Mouse (Mus musculus) hindbrain, embryonic 13.5 days (tissue): ENCODE measurements around the gene Spire2. TPM values are rescaled to one million over a fixed set of nuclear protein-coding genes. Genes with fewer than 3 reads are reported as not detected.
A peak's percentile ranks its signal among the peaks of the same experiment; 100 is the strongest.

Experiments
- ATAC-seq: fragments of 200-750 bp; cut with Nextera tagmentation; 2 replicates; pipeline ENCODE4 v1.8.0; 2017; ENCODE audit warnings: moderate TSS enrichment; ENCODE audit not compliant: low FRiP score
- H3K27ac ChIP-seq: fragments of 300-500 bp; sonication (generic); 2 replicates; pipeline ENCODE4 v1.5.1; 2015; ENCODE audit warnings: inconsistent platforms, mild to moderate bottlenecking, moderate library complexity
- H3K27me3 ChIP-seq: fragments of 300-500 bp; sonication (generic); 2 replicates; pipeline ENCODE4 v1.6.1; 2015; ENCODE audit warnings: mild to moderate bottlenecking, inconsistent platforms
- H3K36me3 ChIP-seq: fragments of 300-500 bp; sonication (generic); 2 replicates; pipeline ENCODE4 v1.6.1; 2015; ENCODE audit warnings: mild to moderate bottlenecking, inconsistent platforms
- H3K4me1 ChIP-seq: fragments of 300-500 bp; sonication (generic); replicated peaks from 2 replicates; pipeline ENCODE4 v1.6.1; 2015; ENCODE audit warnings: inconsistent platforms
- H3K4me2 ChIP-seq: fragments of 300-500 bp; sonication (generic); 2 replicates; pipeline ENCODE4 v1.6.1; 2015; ENCODE audit warnings: inconsistent platforms, mild to moderate bottlenecking, moderate library complexity
- H3K4me3 ChIP-seq: fragments of 300-500 bp; sonication (generic); 2 replicates; pipeline ENCODE4 v1.5.1; 2015; ENCODE audit warnings: mild to moderate bottlenecking, inconsistent platforms
- H3K9ac ChIP-seq: fragments of 300-500 bp; sonication (generic); 2 replicates; pipeline ENCODE4 v1.6.1; 2015; ENCODE audit warnings: mild to moderate bottlenecking, inconsistent platforms
- H3K9me3 ChIP-seq: fragments of 300-500 bp; sonication (generic); 2 replicates; pipeline ENCODE4 v1.6.1; 2016; ENCODE audit warnings: inconsistent platforms
- WGBS: fragments of 180-500 bp; shearing (Covaris S2); methylation state at CpG from one replicate; pipeline ENCODE4 v1.1.7; 2015; 5-methylcytosine and 5-hydroxymethylcytosine counted together
- polyA plus RNA-seq: library from polyadenylated mRNA; unstranded; fragments of >200 nt; fragmentation: Nextera tagmentation; extraction: Ambion mirVana; gene quantifications from 2 replicates; pipeline ENCODE4 v1.2.1, GENCODE M21; 2015

Spire2 gene
- polyA plus RNA-seq, 1 experiment from 2014 or later: 39.6 TPM

DNA sequence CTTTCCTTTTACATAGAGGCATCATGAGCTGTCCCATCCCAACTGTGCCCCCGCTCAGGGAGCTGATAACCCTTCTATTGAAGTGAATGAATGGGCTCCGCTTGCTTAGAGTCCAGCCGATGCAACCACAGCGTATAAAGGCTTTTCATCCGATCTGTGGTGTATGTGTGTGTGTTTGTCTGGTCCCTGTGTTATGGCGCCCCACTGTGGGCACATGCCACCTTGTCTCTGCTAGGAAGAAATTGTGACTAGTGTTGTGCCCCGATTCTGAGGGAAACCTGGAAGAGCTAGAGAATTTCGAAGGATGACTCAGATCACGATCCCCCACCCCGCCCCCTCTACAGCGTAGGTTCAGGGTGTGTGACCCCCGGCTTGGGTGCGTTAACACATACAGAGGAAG, 20.3 kb downstream of the Spire2 start:
- H3K9ac ChIP-seq: peak overlapping the region; percentile 35; the same call in 1 of the 2 replicates
- 51% methylated on average over 13 of the region's 13 CpGs for WGBS
- no peak for ATAC-seq
- H3K9me3 ChIP-seq: no peaks in the 10 kb centered on the region
- H3K4me1 ChIP-seq: peaks cover 23% of the 10 kb centered on the region; the same call in 1 of the 2 replicates
- H3K27me3 ChIP-seq: no peaks in the 10 kb centered on the region
- no peak overlapping the region for H3K4me3 ChIP-seq
- no peak overlapping the region for H3K4me2 ChIP-seq
- H3K36me3 ChIP-seq: peaks cover 46% of the 10 kb centered on the region
- H3K27ac ChIP-seq: no peak overlapping the region

GRCm38 (mm10) chr8:123353216-123353615, 20.7 kb downstream of the Spire2 start:
- WGBS: 45% methylated on average over 11 of the region's 11 CpGs
- H3K4me1 ChIP-seq: peaks cover 20% of the 10 kb centered on the region; the same call in 1 of the 2 replicates
- H3K9me3 ChIP-seq: no peaks in the 10 kb centered on the region
- H3K27ac ChIP-seq: no peak overlapping the region
- H3K4me2 ChIP-seq: no peak overlapping the region
- ATAC-seq: no peak
- H3K27me3 ChIP-seq: no peaks in the 10 kb centered on the region
- peaks cover 45% of the 10 kb centered on the region for H3K36me3 ChIP-seq
- H3K9ac ChIP-seq: no peak overlapping the region
- H3K4me3 ChIP-seq: no peak overlapping the region

- no peak overlapping the region for H3K4me2 ChIP-seq
- ATAC-seq: peak; percentile 61; the same call in 1 of the 2 replicates
- no peaks in the 10 kb centered on the region for H3K9me3 ChIP-seq
- no peaks in the 10 kb centered on the region for H3K4me1 ChIP-seq
- peak overlapping the region; percentile 78 for H3K27ac ChIP-seq
- H3K4me3 ChIP-seq: no peak overlapping the region
- no peaks in the 10 kb centered on the region for H3K27me3 ChIP-seq
- H3K9ac ChIP-seq: 0 out of 2 replicates have a peak overlapping the region, but pooled peaks have one; percentile 24
- peaks cover 92% of the 10 kb centered on the region for H3K36me3 ChIP-seq
- 43% methylated on average over 12 of the region's 12 CpGs for WGBS
Measured at GRCm38 (mm10) chr8:123361082-123361739, 28.7 kb downstream of the Spire2 start.

DNA sequence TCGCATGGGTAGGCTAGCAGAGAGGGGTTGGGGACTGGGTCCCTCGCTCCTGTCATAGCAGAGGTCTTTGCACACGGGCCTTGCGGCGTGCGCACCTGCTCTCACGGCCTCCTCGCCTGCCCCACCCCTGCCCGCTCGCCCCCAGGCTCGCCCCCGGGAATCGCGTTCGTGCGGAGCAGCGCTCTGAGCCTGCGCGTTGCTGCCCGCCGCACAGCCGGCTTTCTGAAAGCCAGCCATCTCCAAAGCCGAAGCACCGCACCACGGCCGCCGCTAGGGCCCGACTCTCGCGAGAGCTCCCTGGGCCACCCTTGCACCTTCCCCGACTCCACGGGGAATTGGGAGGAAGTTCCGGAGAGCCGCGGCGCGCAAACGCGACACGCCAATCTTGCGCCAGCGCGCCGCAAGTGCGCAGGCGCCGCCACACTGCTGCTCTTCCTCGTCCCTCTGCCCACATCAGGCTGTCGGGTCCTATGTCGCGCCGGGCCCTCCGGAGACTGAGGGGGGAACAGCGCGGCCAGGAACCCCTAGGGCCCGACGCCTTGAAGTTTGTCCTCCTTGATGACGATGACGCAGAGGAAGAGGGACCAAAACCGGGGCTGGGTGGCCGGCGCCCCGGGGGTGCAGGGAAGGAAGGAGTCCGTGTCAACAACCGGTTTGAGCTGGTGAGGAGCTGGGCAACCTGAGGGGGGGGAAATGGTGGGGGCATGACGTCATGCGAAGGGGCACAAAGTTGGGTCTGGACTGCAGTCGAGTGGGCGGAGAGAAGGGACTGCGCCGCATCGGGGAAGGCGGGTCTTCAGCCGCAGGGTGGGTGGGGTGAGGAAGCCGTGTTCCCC, 41.1 kb downstream of the Spire2 start, which contains the start of gene Tcf25:
Tcf25 (plus strand) TSS at position 351 of the 836 bp plus-strand sequence.
- Histone ChIP-seq H3K4me1 (peaks cover 32% of the 10 kb centered on the region), H3K4me3 (peak within 1 kb of the TSS; percentile 80), H3K9me3 (no peaks in the 10 kb centered on the region), H3K27ac (peak within 1 kb of the TSS; percentile 97), H3K4me2 (peak within 1 kb of the TSS; percentile 66), H3K27me3 (no peaks in the 10 kb centered on the region), H3K9ac (peak within 1 kb of the TSS; percentile 89), H3K36me3 (peaks cover 41% of the 10 kb centered on the region)
- ATAC-seq: peak; percentile 94
- WGBS: under 1% methylated on average over 75 of the region's 75 CpGs

DNA sequence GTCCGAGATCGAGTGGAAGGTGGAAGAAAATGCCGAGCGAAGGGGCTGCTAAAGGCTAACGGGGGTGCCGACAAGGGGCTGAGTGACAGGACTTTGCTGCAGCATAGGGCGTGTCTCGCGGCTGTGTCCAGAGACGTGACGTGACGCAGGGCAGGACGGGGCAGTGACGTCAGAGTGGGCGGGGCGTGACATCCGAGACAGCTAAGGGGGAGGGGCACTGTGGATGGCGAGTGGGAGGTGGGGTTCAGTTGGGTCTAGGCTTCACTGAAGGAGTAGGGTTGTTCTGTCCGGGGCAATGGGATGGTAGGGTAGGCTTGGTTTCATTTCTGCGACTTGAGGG, 41.7 kb downstream of the Spire2 start:
- Histone ChIP-seq H3K4me1 (peaks cover 32% of the 10 kb centered on the region), H3K4me2 (peak overlapping the region; percentile 66), H3K36me3 (peaks cover 35% of the 10 kb centered on the region), H3K9ac (peak overlapping the region; percentile 89), H3K9me3 (no peaks in the 10 kb centered on the region), H3K27ac (peak overlapping the region; percentile 97), H3K27me3 (no peaks in the 10 kb centered on the region), H3K4me3 (peak overlapping the region; percentile 80)
- under 1% methylated on average over 20 of the region's 20 CpGs for WGBS
- peak; percentile 79 for ATAC-seq

GRCm38 (mm10) chr8:123375701-123376100, 43.2 kb downstream of the Spire2 start:
- H3K4me1 ChIP-seq: peaks cover 32% of the 10 kb centered on the region
- peak overlapping the region; percentile 31 for H3K4me2 ChIP-seq
- peak overlapping the region; percentile 35; the same call in 1 of the 2 replicates for H3K9ac ChIP-seq
- no peaks in the 10 kb centered on the region for H3K9me3 ChIP-seq
- no peaks in the 10 kb centered on the region for H3K27me3 ChIP-seq
- 77% methylated on average over 10 of the region's 10 CpGs for WGBS
- peaks cover 23% of the 10 kb centered on the region for H3K36me3 ChIP-seq
- no peak overlapping the region; the same call in 1 of the 2 replicates for H3K4me3 ChIP-seq
- no peak for ATAC-seq
- H3K27ac ChIP-seq: peak overlapping the region; percentile 66

GRCm38 (mm10) chr8:123376106-123376505, 43.6 kb downstream of the Spire2 start:
- Histone ChIP-seq H3K4me2 (peak overlapping the region; percentile 31; the same call in 1 of the 2 replicates), H3K4me1 (peaks cover 32% of the 10 kb centered on the region), H3K9me3 (no peaks in the 10 kb centered on the region), H3K27ac (peak overlapping the region; percentile 66), H3K9ac (0 out of 2 replicates have a peak overlapping the region, but pooled peaks have one; percentile 35), H3K27me3 (no peaks in the 10 kb centered on the region), H3K4me3 (no peak overlapping the region), H3K36me3 (peaks cover 27% of the 10 kb centered on the region)
- ATAC-seq: no peak
- 54% methylated on average over 8 of the region's 8 CpGs for WGBS

- WGBS: 92% methylated on average over 4 of the region's 4 CpGs
- H3K9ac ChIP-seq: no peak overlapping the region
- no peak overlapping the region for H3K27ac ChIP-seq
- H3K4me3 ChIP-seq: no peak overlapping the region
- H3K36me3 ChIP-seq: peaks cover 69% of the 10 kb centered on the region
- H3K4me2 ChIP-seq: no peak overlapping the region
- peaks cover under 1% of the 10 kb centered on the region for H3K4me1 ChIP-seq
- no peaks in the 10 kb centered on the region for H3K27me3 ChIP-seq
- no peak for ATAC-seq
- H3K9me3 ChIP-seq: no peaks in the 10 kb centered on the region
Measured at GRCm38 (mm10) chr8:123381711-123382110, 49.2 kb downstream of the Spire2 start.

GRCm38 (mm10) chr8:123382516-123382915, 50.0 kb downstream of the Spire2 start:
- H3K36me3 ChIP-seq: peaks cover 72% of the 10 kb centered on the region
- no peaks in the 10 kb centered on the region for H3K9me3 ChIP-seq
- H3K9ac ChIP-seq: no peak overlapping the region
- 91% methylated on average over 8 of the region's 8 CpGs for WGBS
- H3K27me3 ChIP-seq: no peaks in the 10 kb centered on the region
- H3K27ac ChIP-seq: no peak overlapping the region
- no peak overlapping the region for H3K4me3 ChIP-seq
- H3K4me2 ChIP-seq: no peak overlapping the region
- no peaks in the 10 kb centered on the region; the same call in 1 of the 2 replicates for H3K4me1 ChIP-seq
- no peak for ATAC-seq

DNA sequence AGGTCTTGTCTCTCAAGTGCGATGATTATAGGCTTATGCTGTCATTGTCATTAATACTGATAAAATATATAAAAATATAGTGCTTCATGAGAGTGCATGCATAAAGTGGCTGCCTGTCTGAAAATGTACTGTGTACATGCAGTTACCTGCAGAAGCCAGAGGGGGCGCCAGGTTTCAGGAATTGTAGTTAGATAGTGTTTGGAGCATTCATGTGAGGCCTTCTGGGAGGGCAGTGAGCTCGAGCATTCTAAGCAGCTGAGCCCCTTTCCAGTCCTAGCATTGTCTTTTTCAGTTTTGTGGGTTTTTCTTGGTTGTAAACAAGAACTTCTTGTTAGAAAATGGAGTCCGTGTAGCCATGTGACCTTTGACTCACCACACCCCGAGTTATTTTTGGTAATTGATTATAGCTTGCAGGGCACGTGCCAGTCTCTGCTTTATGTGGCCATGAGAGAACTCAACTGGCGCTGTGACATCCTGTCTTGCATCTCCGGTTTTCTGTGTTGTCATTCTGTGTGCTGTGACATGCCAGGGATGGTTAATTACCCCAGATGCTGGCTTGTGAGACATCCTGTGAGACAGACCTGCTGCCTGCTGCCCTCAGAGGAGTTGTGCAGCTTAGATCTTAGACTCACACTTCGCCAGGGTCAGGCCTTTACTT, 52.5 kb downstream of the Spire2 start:
- H3K36me3 ChIP-seq: peaks cover 93% of the 10 kb centered on the region
- H3K27me3 ChIP-seq: no peaks in the 10 kb centered on the region
- no peaks in the 10 kb centered on the region for H3K4me1 ChIP-seq
- no peak for ATAC-seq
- no peak overlapping the region for H3K9ac ChIP-seq
- H3K4me3 ChIP-seq: no peak overlapping the region
- H3K4me2 ChIP-seq: no peak overlapping the region
- WGBS: 75% methylated on average over 9 of the region's 9 CpGs
- no peak overlapping the region for H3K27ac ChIP-seq
- no peaks in the 10 kb centered on the region for H3K9me3 ChIP-seq

GRCm38 (mm10) chr8:123387041-123387440, 54.5 kb downstream of the Spire2 start:
- H3K36me3 ChIP-seq: peaks cover 100% of the 10 kb centered on the region

DNA sequence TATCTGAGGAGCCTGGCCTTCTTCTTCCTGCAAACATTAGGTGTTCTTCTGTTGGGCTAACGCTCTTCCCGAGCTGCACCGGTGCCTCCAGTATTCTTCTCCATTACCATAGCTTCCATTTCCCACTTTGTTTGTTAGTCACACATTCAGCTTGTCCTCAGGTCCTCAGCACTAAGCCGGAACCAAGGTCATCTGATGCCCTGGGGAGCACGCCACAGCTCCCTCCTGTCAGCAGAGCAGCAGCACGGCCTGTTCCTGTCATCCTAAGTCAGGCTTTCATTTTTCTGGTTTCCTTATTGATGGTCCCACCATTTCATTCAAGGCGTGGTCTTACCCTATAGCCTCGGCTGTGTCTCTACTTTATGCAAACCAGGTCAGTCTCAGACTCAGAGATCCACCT, 55.3 kb downstream of the Spire2 start:
- no peak overlapping the region for H3K4me3 ChIP-seq
- H3K36me3 ChIP-seq: peaks cover 100% of the 10 kb centered on the region
- H3K4me2 ChIP-seq: no peak overlapping the region
- H3K9me3 ChIP-seq: no peaks in the 10 kb centered on the region
- H3K4me1 ChIP-seq: no peaks in the 10 kb centered on the region
- H3K27me3 ChIP-seq: no peaks in the 10 kb centered on the region
- no peak for ATAC-seq
- 95% methylated on average over 8 of the region's 8 CpGs for WGBS
- H3K9ac ChIP-seq: no peak overlapping the region
- no peak overlapping the region for H3K27ac ChIP-seq

More at GRCm38 (mm10) chr8:123387041-123387440, 54.5 kb downstream of the Spire2 start:
- Histone ChIP-seq H3K4me2 (no peak overlapping the region), H3K27ac (no peak overlapping the region), H3K4me3 (no peak overlapping the region), H3K9ac (no peak overlapping the region), H3K27me3 (no peaks in the 10 kb centered on the region), H3K4me1 (no peaks in the 10 kb centered on the region), H3K9me3 (no peaks in the 10 kb centered on the region)
- no peak for ATAC-seq
- WGBS: 80% methylated on average over 3 of the region's 3 CpGs
